Mouse (Mus musculus): ENCODE measurements at regions not wholly inside any gene's neighbourhood (a gene's known extent, or its start where the extent isn't known, plus 50 kb on each side); places are given as distances from the start of the nearest gene placed in this dataset.

GRCm38 (mm10) chr13:39161980-39162379 is 201.3 kb upstream of the Slc35b3 start:
- no peak for DNase-seq (ENCODE audit: low read depth, low spot score)

DNA sequence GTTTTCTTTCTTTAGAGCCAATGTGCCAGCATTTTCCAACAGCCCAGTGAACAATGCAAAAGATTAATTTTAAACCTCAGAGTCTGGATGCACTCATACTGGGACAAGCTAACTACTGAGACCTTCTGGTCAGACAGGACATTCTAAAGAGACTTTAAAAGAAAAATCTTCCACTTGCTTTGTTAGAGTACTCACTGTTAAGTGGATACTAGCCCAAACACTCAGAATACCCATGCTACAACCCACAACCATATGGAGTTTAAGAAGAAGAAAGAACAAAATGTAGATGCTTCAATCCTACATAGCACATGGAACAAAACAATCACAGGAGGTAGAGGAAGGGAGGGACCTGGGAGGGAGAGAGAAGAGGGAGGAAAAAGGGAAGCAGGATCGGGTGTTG is 167.3 kb upstream of the Slc35b3 start:
- no peak for DNase-seq (ENCODE audit: low read depth, low spot score)

GRCm38 (mm10) chr13:39092058-39092457 is 131.4 kb upstream of the Slc35b3 start:
- DNase-seq (ENCODE audit: low read depth, low spot score) = no peak

DNA sequence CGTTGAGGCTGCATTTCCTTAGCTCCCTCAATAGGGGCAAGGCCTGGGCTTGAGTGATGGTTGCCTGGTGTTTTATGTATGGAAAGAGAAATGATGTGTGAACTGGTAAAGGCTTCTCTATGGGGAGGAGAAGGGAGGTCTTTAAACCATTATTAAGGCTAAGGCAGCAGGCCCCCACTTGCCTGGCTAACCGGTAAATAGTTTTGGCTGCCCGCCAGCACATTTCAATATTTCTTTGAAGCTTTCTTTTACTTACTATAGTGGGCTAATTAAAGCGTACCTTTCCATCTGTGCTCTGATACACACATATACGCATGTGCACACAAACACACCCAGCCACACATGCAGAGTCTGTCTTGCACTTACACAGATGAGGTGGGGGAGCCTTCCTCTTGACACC is 123.9 kb upstream of the Slc35b3 start:
- no peak for DNase-seq (ENCODE audit: low read depth, low spot score)

GRCm38 (mm10) chr13:39074211-39074610 is 113.5 kb upstream of the Slc35b3 start:
- no peak for DNase-seq (ENCODE audit: low read depth, low spot score)

DNA sequence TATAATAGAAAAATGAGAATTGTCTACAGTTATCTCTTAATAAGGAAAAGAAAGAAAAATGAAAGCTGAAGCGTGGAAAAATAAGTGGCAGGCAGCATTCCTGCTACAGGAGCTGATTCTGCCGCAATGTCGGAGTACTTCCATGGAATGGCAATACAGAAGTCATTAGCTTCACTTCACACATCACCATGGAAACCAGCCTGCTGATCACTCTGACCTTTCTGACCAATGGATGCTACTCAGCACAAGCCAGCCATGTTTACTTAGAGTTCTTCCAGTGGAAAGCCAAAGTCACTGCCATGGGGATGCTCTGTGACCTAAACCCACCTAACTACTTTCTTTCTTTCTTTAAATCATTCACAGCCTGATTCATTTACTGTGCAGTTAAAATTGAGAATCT is 71.6 kb upstream of the Slc35b3 start:
- no peak for DNase-seq (ENCODE audit: low read depth, low spot score)

GRCm38 (mm10) chr13:39020168-39020567 is 59.5 kb upstream of the Slc35b3 start:
- DNase-seq (ENCODE audit: low read depth, low spot score) = no peak

DNA sequence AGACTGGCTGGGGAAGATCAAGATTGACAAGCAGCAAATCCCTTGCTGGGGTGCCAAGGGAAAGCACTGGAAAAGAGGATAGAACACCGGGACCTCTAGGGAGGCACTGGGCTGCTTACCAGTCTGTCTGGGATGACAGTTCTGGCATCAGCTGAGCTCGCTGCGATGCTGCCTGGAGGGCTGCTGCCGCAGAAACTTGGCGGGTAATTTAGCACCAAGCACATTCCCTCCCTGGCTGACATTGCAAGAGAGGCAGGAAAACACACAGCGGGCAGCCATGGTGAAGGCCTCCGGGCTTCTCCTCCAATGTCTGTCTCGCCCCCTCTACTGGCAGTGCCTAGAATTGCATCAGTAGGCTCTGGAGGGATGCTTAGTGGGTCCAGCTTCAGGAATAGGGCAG is 51.0 kb upstream of the Slc35b3 start:
- peak; percentile 36 for DNase-seq (ENCODE audit: low read depth, low spot score)
